Mouse (Mus musculus) forebrain, embryonic 13.5 days (tissue): Measurements from ENCODE around the gene Sez6l. TPM values are rescaled to one million over a fixed set of nuclear protein-coding genes. Genes with fewer than 3 reads are reported as not detected.

Experiments used
- ATAC-seq: fragments of 200-750 bp; cut with Nextera tagmentation; 2 replicates; pipeline ENCODE4 v1.8.0; 2017
- H3K27ac ChIP-seq: fragments of 300-500 bp; sonication (generic); 2 replicates; pipeline ENCODE4 v1.5.1; 2015; ENCODE audit warnings: inconsistent platforms, mild to moderate bottlenecking, moderate library complexity
- H3K27me3 ChIP-seq: fragments of 300-500 bp; sonication (generic); 2 replicates; pipeline ENCODE4 v1.6.1; 2015; ENCODE audit warnings: mild to moderate bottlenecking, inconsistent platforms
- H3K36me3 ChIP-seq: fragments of 300-500 bp; sonication (generic); 2 replicates; pipeline ENCODE4 v1.6.1; 2015; ENCODE audit warnings: mild to moderate bottlenecking, inconsistent platforms; ENCODE audit not compliant: poor library complexity, severe bottlenecking
- H3K4me1 ChIP-seq: fragments of 300-500 bp; sonication (generic); 2 replicates; pipeline ENCODE4 v1.6.1; 2015; ENCODE audit warnings: inconsistent platforms
- H3K4me2 ChIP-seq: fragments of 300-500 bp; sonication (generic); 2 replicates; pipeline ENCODE4 v1.6.1; 2015; ENCODE audit warnings: inconsistent platforms, mild to moderate bottlenecking, moderate library complexity
- H3K4me3 ChIP-seq: fragments of 300-500 bp; sonication (generic); 2 replicates; pipeline ENCODE4 v1.5.1; 2015; ENCODE audit warnings: mild to moderate bottlenecking, inconsistent platforms
- H3K9ac ChIP-seq: fragments of 300-500 bp; sonication (generic); 2 replicates; pipeline ENCODE4 v1.6.1; 2015; ENCODE audit warnings: mild to moderate bottlenecking, inconsistent platforms
- H3K9me3 ChIP-seq: fragments of 300-500 bp; sonication (generic); replicated peaks from 2 replicates; pipeline ENCODE4 v1.6.1; 2016; ENCODE audit warnings: inconsistent platforms
- WGBS: fragments of 180-500 bp; shearing (Covaris S2); methylation state at CpG from one replicate; pipeline ENCODE4 v1.1.7; 2015; 5-methylcytosine and 5-hydroxymethylcytosine counted together
- polyA plus RNA-seq: library from polyadenylated mRNA; unstranded; fragments of >200 nt; fragmentation: Nextera tagmentation; extraction: Ambion mirVana; gene quantifications from 2 replicates; pipeline ENCODE4 v1.2.1, GENCODE M21; 2015

The Sez6l gene
- polyA plus RNA-seq, 1 experiment from 2014 or later, result 22.5 TPM

DNA sequence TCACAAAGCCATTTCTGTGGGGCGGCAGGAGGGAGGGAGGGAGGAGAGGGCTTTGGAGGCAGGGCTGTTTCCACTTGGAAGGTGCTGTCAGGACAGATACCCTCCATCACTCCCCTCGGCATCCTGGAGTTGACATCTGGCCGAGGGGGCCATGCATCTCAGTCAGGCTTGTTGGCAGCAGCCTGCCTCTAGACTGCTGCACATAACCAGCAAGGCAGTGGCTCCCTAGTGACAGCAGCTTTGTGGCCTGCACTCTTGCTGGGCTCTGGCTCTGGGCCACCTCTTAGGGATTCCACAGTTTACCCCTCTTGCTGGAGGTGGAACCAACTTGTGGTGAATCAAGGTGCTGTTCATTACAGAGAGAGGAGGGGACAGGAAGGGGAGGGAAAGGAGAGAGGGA, 26.6 kb upstream of the Sez6l start:
- no peak overlapping the region for H3K4me3 ChIP-seq
- no peaks in the 10 kb centered on the region for H3K9me3 ChIP-seq
- WGBS, result 32% methylated on average over 3 of the region's 3 CpGs
- H3K4me2 ChIP-seq, result no peak overlapping the region
- H3K4me1 ChIP-seq, result peaks cover 66% of the 10 kb centered on the region
- H3K27ac ChIP-seq, result peak overlapping the region; percentile 44
- no peaks in the 10 kb centered on the region for H3K36me3 ChIP-seq
- H3K9ac ChIP-seq, result 0 out of 2 replicates have a peak overlapping the region, but pooled peaks have one; percentile 26
- no peaks in the 10 kb centered on the region for H3K27me3 ChIP-seq
- no peak for ATAC-seq

DNA sequence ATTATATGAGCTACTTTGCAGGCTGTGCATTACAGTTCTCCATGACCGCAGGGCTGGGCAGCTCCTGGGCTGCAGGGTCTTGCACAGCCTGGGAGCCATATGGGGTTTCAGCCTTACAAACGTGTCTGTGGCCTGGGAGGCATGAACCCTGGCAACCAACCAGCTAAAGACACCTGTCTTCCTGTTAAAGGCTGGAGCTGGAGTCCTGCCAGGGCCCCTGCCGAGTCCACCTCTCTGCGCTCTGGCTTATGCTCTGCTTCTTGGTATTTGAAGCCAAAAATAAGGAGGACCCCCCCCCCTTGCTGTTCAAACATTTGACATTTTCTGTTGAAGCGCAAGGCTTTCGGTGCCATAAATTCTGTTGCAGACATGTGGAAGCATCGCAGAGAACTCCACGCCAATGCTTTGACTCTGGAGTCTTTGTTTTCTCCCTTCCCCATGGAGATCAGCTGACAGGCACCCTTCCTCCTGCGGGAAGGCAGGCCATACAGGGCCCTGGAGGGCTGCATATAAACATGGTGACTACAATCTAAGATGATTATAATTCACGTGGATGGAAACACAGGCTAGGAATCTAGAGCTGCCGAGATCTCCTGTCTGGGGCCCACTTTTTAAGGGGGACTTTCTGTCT, 23.4 kb upstream of the Sez6l start:
- Histone ChIP-seq H3K9ac (no peak overlapping the region), H3K4me2 (no peak overlapping the region), H3K36me3 (no peaks in the 10 kb centered on the region), H3K27ac (peak overlapping the region; percentile 58), H3K27me3 (no peaks in the 10 kb centered on the region), H3K4me1 (peaks cover 51% of the 10 kb centered on the region), H3K9me3 (no peaks in the 10 kb centered on the region), H3K4me3 (no peak overlapping the region)
- WGBS, result 50% methylated on average over 11 of the region's 11 CpGs
- ATAC-seq, result no peak

DNA sequence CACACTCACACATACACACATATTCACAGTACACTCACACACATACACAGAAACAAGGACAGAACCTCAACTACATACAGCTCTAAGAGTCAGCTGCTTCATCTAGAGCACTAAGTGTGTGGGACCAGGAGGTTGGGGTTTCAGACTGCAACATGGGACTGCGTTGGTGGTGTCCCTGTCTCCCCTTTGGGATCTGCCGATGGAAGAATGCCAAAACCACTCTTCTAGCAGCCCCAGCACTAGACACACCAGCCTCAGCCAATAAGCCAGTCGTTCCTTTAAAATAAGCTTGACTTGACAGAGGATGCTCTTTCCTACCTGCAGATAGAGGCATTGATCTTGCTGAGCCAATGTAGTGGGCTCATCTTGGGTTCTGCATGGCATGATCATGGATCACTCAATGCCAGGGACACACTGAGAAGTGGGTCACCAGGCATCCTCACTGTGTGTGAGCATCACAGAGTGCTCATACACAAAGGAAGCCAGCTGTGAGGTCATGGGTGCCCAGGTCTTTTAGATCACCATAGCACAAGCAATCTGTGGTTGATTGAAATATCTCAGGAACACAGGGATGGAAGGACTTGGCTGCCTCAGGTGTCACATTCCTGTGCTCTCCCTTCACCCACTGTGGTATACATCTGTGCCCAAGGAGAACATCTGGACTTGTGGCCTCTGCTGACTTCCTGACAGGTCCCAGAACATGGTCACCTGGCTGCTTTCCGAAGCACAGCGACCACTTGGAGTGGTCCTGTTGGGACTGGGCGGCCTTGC, 22.7 kb upstream of the Sez6l start:
- H3K9me3 ChIP-seq, result no peaks in the 10 kb centered on the region
- H3K27ac ChIP-seq, result peak overlapping the region; percentile 58
- peaks cover 48% of the 10 kb centered on the region for H3K4me1 ChIP-seq
- ATAC-seq, result no peak
- no peak overlapping the region for H3K9ac ChIP-seq
- H3K4me3 ChIP-seq, result no peak overlapping the region
- H3K27me3 ChIP-seq, result no peaks in the 10 kb centered on the region
- 89% methylated on average over 6 of the region's 6 CpGs for WGBS
- no peaks in the 10 kb centered on the region for H3K36me3 ChIP-seq
- no peak overlapping the region for H3K4me2 ChIP-seq

DNA sequence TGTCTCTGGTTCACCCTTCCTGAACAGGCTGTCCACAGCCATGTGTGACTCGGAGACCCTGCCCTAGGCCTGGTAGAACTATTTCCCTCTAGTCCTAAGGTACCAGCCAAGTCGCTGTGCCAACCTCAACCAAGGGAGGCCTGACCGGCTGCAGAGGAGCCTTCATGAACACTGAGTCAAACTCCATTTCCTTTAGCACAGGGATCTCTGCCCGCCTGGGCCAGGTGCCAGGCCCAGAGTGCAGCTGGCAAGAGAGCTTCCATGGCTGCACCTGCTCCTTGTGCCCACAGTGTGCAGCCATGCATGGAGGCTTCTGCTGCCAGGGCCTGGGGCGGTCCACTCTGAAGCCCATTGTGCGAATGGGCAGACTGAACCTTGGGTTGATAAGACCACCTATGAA, 20.9 kb upstream of the Sez6l start:
- Histone ChIP-seq H3K4me3 (no peak overlapping the region), H3K27me3 (no peaks in the 10 kb centered on the region), H3K4me2 (no peak overlapping the region), H3K27ac (peak overlapping the region; percentile 74), H3K36me3 (no peaks in the 10 kb centered on the region), H3K9me3 (no peaks in the 10 kb centered on the region), H3K9ac (no peak overlapping the region), H3K4me1 (peaks cover 34% of the 10 kb centered on the region)
- ATAC-seq, result peak; percentile 74
- WGBS, result 65% methylated on average over 6 of the region's 6 CpGs

DNA sequence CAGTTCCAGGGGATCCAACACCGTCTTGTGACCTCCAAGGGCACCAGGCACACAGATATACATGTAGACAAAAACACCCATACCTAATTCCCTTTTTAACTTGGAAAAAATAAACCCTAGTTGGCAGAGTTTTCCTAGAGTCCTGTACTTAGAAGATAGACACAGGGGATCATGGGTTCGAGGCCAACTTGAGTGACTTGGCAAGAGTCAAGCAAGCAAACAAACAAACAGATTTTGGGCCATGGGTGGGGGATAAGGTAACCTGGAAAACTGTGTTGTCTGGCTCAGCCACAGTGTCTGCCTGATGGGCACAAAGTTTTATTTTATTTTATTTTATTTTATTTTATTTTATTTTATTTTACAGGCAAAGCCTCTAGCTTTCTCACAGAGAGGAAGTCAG, 20.3 kb upstream of the Sez6l start:
- Histone ChIP-seq H3K9me3 (no peaks in the 10 kb centered on the region), H3K4me1 (peaks cover 34% of the 10 kb centered on the region), H3K4me3 (no peak overlapping the region), H3K27ac (peak overlapping the region; percentile 74), H3K4me2 (no peak overlapping the region), H3K36me3 (no peaks in the 10 kb centered on the region), H3K9ac (no peak overlapping the region), H3K27me3 (no peaks in the 10 kb centered on the region)
- WGBS, result 89% methylated on average over 2 of the region's 2 CpGs
- no peak for ATAC-seq

DNA sequence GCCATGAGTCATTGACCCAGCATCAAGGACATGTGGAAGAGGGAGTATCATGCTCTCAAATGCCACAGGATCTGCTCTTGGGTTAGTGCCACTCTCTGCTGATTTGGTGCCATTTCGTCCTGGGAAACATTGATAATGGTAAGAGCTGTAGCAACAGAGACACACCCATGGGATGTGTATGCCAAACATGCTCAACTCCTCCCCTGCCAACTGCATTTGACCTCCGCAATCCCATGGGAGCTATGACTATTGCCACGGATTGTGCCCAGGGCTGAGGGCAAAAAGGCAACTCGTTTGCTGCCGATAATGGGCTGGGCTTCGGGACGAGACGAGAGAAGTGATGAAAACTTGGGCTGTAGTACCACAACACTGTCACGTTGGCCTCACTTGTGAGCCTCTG, 19.7 kb upstream of the Sez6l start:
- ATAC-seq, result no peak
- H3K4me3 ChIP-seq, result no peak overlapping the region

DNA sequence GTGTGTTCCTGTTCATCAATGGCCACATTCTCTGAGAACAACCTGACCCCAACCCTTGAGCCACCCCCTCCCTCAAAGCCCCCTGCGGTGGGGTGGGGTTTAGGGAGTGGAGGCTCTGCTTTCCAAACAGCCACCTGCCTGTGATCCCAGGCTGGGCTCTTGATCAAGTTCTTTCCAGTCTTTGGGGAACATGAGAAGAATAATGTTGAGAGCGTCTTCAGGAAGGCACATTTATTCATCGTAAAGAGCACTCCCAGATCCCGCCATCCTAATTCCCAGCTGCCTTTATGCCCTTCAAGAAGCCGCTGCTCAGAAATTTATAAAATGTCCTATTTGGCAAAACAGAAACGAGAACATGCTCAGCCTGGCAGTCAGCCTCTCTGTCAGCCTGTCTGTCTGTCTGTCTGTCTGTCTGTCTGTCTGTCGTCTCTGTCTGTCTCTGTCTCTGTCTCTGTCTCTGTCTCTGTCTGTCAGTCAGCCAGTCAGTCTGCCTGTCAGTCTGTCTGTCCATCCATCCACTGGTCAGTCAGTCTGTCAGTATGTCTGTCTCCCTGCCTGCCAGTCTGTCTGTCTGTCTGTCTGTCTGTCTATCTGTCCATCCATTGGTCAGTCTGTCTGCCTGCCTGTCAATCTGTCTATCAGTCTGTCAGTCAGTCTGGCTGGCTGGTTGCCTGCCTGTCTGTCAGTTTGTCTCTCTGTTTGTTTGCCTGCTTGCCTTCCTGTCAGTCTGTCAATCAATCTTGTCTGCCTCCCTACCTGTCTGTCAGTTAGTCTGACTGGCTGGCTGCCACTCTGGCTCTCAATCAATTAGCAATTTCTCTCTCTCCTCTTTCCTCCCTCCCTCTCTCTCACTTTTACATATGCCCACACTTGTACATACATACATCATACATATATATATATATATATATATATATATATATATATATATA, 19.0 kb upstream of the Sez6l start:
- Histone ChIP-seq H3K9me3 (no peaks in the 10 kb centered on the region), H3K4me3 (no peak overlapping the region), H3K27ac (no peak overlapping the region), H3K4me2 (no peak overlapping the region), H3K36me3 (no peaks in the 10 kb centered on the region), H3K27me3 (no peaks in the 10 kb centered on the region), H3K4me1 (peaks cover 34% of the 10 kb centered on the region), H3K9ac (no peak overlapping the region)
- WGBS, result 59% methylated on average over 7 of the region's 7 CpGs
- no peak for ATAC-seq

More for the DNA sequence above, 19.7 kb upstream of the Sez6l start:
- Histone ChIP-seq H3K27me3 (no peaks in the 10 kb centered on the region), H3K9ac (no peak overlapping the region), H3K9me3 (no peaks in the 10 kb centered on the region), H3K36me3 (no peaks in the 10 kb centered on the region), H3K27ac (no peak overlapping the region), H3K4me2 (no peak overlapping the region), H3K4me1 (peaks cover 34% of the 10 kb centered on the region)
- 85% methylated on average over 9 of the region's 9 CpGs for WGBS

DNA sequence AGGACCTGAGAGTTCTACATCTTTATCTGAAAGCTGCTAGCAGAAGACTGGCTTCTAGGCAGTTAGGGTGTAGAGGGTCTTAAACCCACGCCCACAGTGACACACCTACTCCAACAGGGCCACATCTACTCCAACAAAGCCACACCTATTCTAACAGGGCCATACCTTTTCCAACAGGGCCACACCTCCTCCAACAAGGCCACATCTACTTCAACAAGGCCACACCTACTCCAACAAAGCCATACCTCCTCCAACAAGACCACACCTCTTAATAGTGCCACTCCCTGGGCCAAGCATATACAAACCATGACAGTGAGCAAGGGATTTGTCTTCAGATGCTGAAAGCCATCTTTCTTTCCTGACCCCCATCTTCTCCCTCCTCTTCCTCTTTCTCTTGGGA, 14.7 kb upstream of the Sez6l start:
- H3K4me1 ChIP-seq, result peaks cover 16% of the 10 kb centered on the region
- no peak overlapping the region for H3K4me2 ChIP-seq
- no peaks in the 10 kb centered on the region for H3K9me3 ChIP-seq
- ATAC-seq, result no peak
- H3K9ac ChIP-seq, result no peak overlapping the region
- H3K27ac ChIP-seq, result no peak overlapping the region
- H3K27me3 ChIP-seq, result no peaks in the 10 kb centered on the region
- no peak overlapping the region for H3K4me3 ChIP-seq
- no peaks in the 10 kb centered on the region for H3K36me3 ChIP-seq
- WGBS, result 63% methylated on average over 1 of the region's 1 CpGs

DNA sequence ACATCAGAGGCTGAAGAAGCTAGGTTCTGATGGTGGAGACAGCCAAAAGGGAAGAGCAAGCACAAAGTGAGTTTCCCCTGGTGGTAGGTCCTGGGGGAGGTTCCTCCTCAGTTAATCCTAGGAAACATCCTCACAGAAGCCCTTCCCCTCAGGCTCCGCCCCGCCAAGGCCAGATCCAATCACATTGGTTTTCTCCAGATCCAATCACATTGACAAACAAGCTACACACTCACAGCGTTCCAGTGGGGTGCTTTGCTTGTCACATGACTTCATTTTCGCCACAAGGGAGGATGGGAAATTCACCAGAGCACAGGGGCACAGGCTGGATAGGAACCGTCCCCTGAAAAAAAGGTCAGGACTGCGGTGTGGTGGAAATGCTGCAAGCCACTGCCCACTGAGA, 9.1 kb upstream of the Sez6l start:
- H3K4me1 ChIP-seq, result peaks cover 18% of the 10 kb centered on the region
- no peaks in the 10 kb centered on the region for H3K9me3 ChIP-seq
- H3K4me2 ChIP-seq, result no peak overlapping the region
- ATAC-seq, result no peak
- no peak overlapping the region for H3K27ac ChIP-seq
- H3K4me3 ChIP-seq, result no peak overlapping the region
- H3K36me3 ChIP-seq, result no peaks in the 10 kb centered on the region
- H3K9ac ChIP-seq, result no peak overlapping the region
- no peaks in the 10 kb centered on the region for H3K27me3 ChIP-seq
- 46% methylated on average over 6 of the region's 6 CpGs for WGBS

DNA sequence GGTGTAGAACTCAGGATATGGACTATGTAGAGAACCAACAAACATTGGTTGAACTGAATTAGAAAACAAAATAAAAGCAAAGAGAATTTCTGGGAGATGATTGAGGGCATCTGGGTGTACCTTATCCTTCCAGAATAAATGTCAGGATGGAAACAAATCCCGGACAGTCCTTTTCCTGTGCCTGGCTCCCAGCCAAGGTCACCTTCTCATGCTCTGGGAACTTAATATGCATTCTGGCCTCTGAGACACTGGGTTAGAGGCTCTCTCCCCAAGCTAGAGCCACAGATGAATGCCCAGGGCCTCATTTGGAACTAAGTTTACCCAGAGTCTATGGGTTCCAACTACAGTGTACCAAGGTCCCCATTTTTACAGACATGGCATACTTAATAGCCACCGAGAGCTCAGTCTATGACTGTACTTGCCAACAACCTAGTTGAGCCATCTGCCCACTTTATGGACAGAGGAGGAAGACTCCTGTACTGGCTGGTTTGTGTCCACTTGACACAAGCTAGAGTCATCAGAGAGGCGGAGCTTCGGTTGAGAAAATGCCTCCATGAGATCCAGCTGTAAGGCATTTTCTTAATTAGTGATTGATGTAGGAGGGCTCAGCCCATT, 7.3 kb upstream of the Sez6l start:
- no peak for ATAC-seq
- Histone ChIP-seq H3K27me3 (peaks cover 6% of the 10 kb centered on the region; the same call in 1 of the 2 replicates), H3K27ac (0 out of 2 replicates have a peak overlapping the region, but pooled peaks have one; percentile 10), H3K4me2 (no peak overlapping the region), H3K4me1 (peaks cover 18% of the 10 kb centered on the region), H3K4me3 (no peak overlapping the region), H3K9ac (no peak overlapping the region), H3K9me3 (no peaks in the 10 kb centered on the region), H3K36me3 (no peaks in the 10 kb centered on the region)
- WGBS, result 87% methylated on average over 4 of the region's 4 CpGs

DNA sequence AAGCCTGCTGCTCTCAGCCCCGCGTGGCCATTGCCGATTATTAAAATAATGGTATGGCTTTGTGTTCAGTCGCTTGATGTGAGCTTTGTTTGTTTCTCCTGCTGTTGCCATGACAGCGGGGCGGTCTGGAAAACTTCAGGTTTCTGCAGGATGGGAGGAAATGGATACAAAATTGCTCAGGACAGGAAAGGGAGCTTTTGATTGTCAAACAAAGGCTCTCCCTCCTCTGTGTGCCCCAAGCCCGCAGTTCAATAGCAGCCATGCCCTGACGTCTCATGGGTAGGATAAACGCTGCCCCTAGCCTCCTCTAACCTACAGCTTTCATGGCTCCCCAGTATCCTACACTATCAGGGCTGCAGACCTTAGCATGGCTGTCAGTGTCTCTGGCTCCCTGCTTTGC, 6.3 kb upstream of the Sez6l start:
- Histone ChIP-seq H3K4me1 (peaks cover 19% of the 10 kb centered on the region), H3K4me3 (no peak overlapping the region), H3K9me3 (no peaks in the 10 kb centered on the region), H3K4me2 (peak overlapping the region; percentile 7; the same call in 1 of the 2 replicates), H3K27me3 (peaks cover 12% of the 10 kb centered on the region; the same call in 1 of the 2 replicates), H3K36me3 (no peaks in the 10 kb centered on the region), H3K27ac (0 out of 2 replicates have a peak overlapping the region, but pooled peaks have one; percentile 10), H3K9ac (no peak overlapping the region)
- 0 out of 2 replicates have a peak, but pooled peaks have one; percentile 36 for ATAC-seq
- 10% methylated on average over 9 of the region's 9 CpGs for WGBS
